Mouse (Mus musculus) thymus, postnatal 4 days (tissue): ENCODE data around the gene Nkain4.
A peak's percentile ranks its signal among the peaks of the same experiment; 100 is the strongest.

Experiments used
- DNase-seq: peaks from one replicate; pipeline ENCODE4 v3.0.0; 2021

The Nkain4 gene

DNA sequence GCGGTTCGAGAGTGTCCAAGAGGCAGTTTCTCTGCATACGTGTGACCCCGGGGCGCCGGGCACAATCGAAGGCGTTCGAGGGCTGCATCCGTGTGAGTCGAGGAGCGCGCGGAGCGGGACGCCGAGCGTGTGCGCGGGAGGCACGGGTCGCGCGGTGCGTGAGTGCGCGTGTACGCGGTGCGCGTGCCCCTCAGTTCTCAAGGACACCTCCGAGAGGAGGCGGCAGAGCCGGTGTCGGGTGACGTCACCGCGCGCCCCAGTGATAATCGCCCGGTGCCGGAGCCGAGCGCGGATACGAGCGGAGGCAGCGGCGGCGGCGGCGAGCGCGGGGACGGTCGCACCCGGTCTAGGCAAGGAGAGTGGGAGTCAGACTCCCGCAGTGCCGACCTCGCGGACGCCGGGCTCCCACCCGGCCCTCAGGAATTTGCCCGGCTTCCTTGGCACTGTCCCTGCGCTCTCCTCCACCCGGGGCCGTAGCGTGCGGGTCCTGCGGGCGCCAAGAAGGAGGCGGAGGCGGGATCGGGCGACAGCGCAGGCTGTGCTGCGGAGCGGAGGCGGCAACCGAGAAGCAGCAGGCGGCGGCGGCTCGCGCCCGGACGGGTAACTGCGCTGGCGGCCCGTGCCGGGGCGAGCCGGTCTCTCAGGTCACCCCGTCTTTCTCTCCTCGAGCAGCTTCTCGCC is 61.5 kb downstream of the Nkain4 start:
- peak; percentile 56 for DNase-seq

- DNase-seq: no peak
These were observed 62.6 kb downstream of the Nkain4 start for GRCm38 (mm10) chr2:180891835-180892323.

GRCm38 (mm10) chr2:180891075-180891834 is 63.2 kb downstream of the Nkain4 start:
- no peak for DNase-seq

- DNase-seq: no peak
These were observed 64.0 kb downstream of the Nkain4 start for GRCm38 (mm10) chr2:180890422-180891074.

GRCm38 (mm10) chr2:180889921-180890280 is 64.6 kb downstream of the Nkain4 start:
- DNase-seq: no peak

- no peak for DNase-seq
These were observed 65.1 kb downstream of the Nkain4 start for GRCm38 (mm10) chr2:180889271-180889920.

- DNase-seq: no peak
These were observed 69.2 kb downstream of the Nkain4 start for GRCm38 (mm10) chr2:180885270-180885669.
